Mouse (Mus musculus): ENCODE results near the gene Ms4a4c.

DNA sequence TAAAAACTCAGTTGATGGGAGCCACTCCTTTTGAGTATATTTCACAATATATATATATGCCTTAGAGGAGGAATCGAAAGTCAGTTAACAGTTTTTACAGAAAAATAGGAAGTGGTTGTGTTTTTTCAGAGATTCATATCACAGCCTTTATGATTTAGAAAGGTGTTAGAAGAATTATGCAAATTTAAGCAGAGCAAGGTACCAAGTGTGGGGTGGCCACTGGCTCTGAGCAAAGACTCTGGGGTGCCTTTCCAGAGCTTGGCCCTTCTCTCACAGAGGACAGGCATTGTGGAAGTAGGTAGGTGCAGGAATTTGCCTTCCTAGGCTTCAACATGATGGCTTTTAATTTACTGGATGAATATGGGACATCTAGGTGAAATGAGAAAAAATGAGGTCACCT lies 7.1 kb downstream of the Ms4a4c start:
- no peak for TF ChIP-seq POLR2A (IDR thresholded peaks at IDR 0.05; ENCODE audit: borderline replicate concordance, control insufficient read depth, low read depth, low read length)
- TF ChIP-seq CTCF (IDR thresholded peaks at IDR 0.05; ENCODE audit: control insufficient read depth, insufficient read depth, low read length), result no peak
